Mouse (Mus musculus) intestine, embryonic 15.5 days (tissue): Measurements from ENCODE around the gene Gpatch11. TPM values are rescaled to one million over a fixed set of nuclear protein-coding genes. Genes with fewer than 3 reads are reported as not detected.

Source experiments
- ATAC-seq: fragments of 200-750 bp; cut with Nextera tagmentation; 2 replicates; pipeline ENCODE4 v1.8.0; 2017; ENCODE audit warnings: moderate TSS enrichment, moderate library complexity
- H3K27ac ChIP-seq: fragments of 300-500 bp; sonication (generic); 2 replicates; pipeline ENCODE4 v1.5.1; 2015; ENCODE audit warnings: mild to moderate bottlenecking, inconsistent platforms
- H3K27me3 ChIP-seq: fragments of 300-500 bp; sonication (generic); replicated peaks from 2 replicates; pipeline ENCODE4 v1.6.1; 2015; ENCODE audit warnings: inconsistent platforms
- H3K36me3 ChIP-seq: fragments of 300-500 bp; sonication (generic); 2 replicates; pipeline ENCODE4 v1.6.1; 2015; ENCODE audit warnings: inconsistent platforms
- H3K4me1 ChIP-seq: fragments of 300-500 bp; sonication (generic); replicated peaks from 2 replicates; pipeline ENCODE4 v1.6.1; 2015; ENCODE audit warnings: inconsistent platforms
- H3K4me2 ChIP-seq: fragments of 300-500 bp; sonication (generic); replicated peaks from 2 replicates; pipeline ENCODE4 v1.6.1; 2015; ENCODE audit warnings: mild to moderate bottlenecking, inconsistent platforms
- H3K4me3 ChIP-seq: fragments of 300-500 bp; sonication (generic); replicated peaks from 2 replicates; pipeline ENCODE4 v1.5.1; 2015; ENCODE audit warnings: inconsistent platforms
- H3K9ac ChIP-seq: fragments of 300-500 bp; sonication (generic); 2 replicates; pipeline ENCODE4 v1.6.1; 2015; ENCODE audit warnings: inconsistent platforms
- H3K9me3 ChIP-seq: fragments of 300-500 bp; sonication (generic); 2 replicates; pipeline ENCODE4 v1.6.1; 2016; ENCODE audit warnings: inconsistent platforms
- WGBS: fragments of 180-500 bp; shearing (Covaris S2); methylation state at CpG from one replicate; pipeline ENCODE4 v1.1.7; 2015; 5-methylcytosine and 5-hydroxymethylcytosine counted together
- polyA plus RNA-seq: library from polyadenylated mRNA; unstranded; fragments of >200 nt; fragmentation: Nextera tagmentation; extraction: Ambion mirVana; gene quantifications from 2 replicates; pipeline ENCODE4 v1.2.1, GENCODE M21; 2015

Gpatch11 gene
- polyA plus RNA-seq, 1 experiment from 2014 or later: 51.8 TPM

- Histone ChIP-seq H3K4me2 (no peak overlapping the region), H3K9me3 (no peaks in the 10 kb centered on the region), H3K9ac (no peak overlapping the region), H3K27ac (no peak overlapping the region), H3K4me1 (no peaks in the 10 kb centered on the region), H3K27me3 (no peaks in the 10 kb centered on the region), H3K36me3 (0 out of 2 replicates have a peak, but pooled peaks cover 3% of the 10 kb centered on the region), H3K4me3 (no peak overlapping the region)
- no peak for ATAC-seq
- WGBS: 88% methylated on average over 10 of the region's 10 CpGs
These were observed 20.9 kb downstream of the Gpatch11 start for GRCm38 (mm10) chr17:78856243-78856642.

DNA sequence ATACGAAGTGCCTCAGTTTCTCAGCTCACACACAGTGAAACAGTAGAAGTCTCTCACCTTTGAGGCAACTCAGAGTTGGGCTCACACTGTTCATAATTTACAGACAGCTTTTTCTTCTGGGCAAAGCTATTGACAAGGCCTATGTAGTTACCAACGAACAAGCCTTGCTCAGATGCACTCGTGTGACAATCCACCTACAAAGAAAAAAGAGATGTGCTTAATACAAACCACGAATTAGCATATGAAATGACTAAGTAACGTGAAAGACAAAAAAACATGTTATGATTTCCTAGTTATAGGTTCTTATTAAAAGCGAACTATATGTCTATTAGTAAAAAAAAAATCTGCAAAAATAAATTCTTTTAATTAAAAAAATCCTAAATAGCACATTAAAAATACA is 38.5 kb downstream of the Gpatch11 start:
- 93% methylated on average over 6 of the region's 6 CpGs for WGBS
- Histone ChIP-seq H3K9ac (no peak overlapping the region), H3K27me3 (no peaks in the 10 kb centered on the region), H3K9me3 (no peaks in the 10 kb centered on the region), H3K36me3 (0 out of 2 replicates have a peak, but pooled peaks cover 7% of the 10 kb centered on the region), H3K27ac (no peak overlapping the region), H3K4me2 (no peak overlapping the region), H3K4me3 (no peak overlapping the region), H3K4me1 (no peaks in the 10 kb centered on the region)
- ATAC-seq: no peak

GRCm38 (mm10) chr17:78881878-78882304 is 46.5 kb downstream of the Gpatch11 start:
- Histone ChIP-seq H3K27ac (peak overlapping the region; percentile 83), H3K4me3 (peak overlapping the region; percentile 60), H3K4me2 (peak overlapping the region; percentile 69), H3K9me3 (no peaks in the 10 kb centered on the region), H3K9ac (peak overlapping the region; percentile 79), H3K4me1 (no peaks in the 10 kb centered on the region; the same call in 1 of the 2 replicates), H3K27me3 (no peaks in the 10 kb centered on the region), H3K36me3 (0 out of 2 replicates have a peak, but pooled peaks cover 7% of the 10 kb centered on the region)
- 13% methylated on average over 5 of the region's 7 CpGs for WGBS
- peak; percentile 65 for ATAC-seq

- peak within 1 kb of the TSS; percentile 79 for H3K9ac ChIP-seq
- peak within 1 kb of the TSS; percentile 69 for H3K4me2 ChIP-seq
- no peaks in the 10 kb centered on the region; the same call in 1 of the 2 replicates for H3K4me1 ChIP-seq
- peak within 1 kb of the TSS; percentile 60 for H3K4me3 ChIP-seq
- H3K36me3 ChIP-seq: 0 out of 2 replicates have a peak, but pooled peaks cover 6% of the 10 kb centered on the region
- peak within 1 kb of the TSS; percentile 83 for H3K27ac ChIP-seq
- peak; percentile 100 for ATAC-seq
- no peaks in the 10 kb centered on the region for H3K9me3 ChIP-seq
- 2% methylated on average over 28 of the region's 28 CpGs for WGBS
- H3K27me3 ChIP-seq: no peaks in the 10 kb centered on the region
These were observed 47.2 kb downstream of the Gpatch11 start, which contains the start of gene Eif2ak2 for GRCm38 (mm10) chr17:78882401-78883112. Gene Eif2ak2 (minus strand): TSS chr17:78882573.

DNA sequence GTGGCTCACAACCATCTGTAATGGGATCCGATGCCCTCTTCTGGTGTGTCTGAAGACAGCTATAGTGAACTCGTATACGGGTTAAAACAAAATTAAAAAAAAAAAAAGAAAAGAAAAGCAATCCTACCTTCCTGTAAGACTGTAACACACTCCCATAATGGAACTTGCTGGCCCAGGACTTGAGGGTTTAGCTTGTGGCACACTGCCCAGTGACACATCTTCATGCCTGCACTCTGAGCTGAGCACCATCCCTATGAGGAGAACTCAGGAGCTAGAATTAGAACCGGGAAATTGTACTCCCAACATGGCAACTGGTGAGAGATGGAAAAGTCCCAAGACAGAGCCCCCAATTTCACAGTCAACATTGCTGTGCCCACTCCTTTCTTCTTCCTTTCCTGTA is 47.9 kb downstream of the Gpatch11 start:
- Histone ChIP-seq H3K4me1 (no peaks in the 10 kb centered on the region; the same call in 1 of the 2 replicates), H3K27me3 (no peaks in the 10 kb centered on the region), H3K9ac (no peak overlapping the region), H3K9me3 (no peaks in the 10 kb centered on the region), H3K36me3 (no peaks in the 10 kb centered on the region), H3K4me3 (no peak overlapping the region), H3K27ac (no peak overlapping the region), H3K4me2 (no peak overlapping the region)
- 92% methylated on average over 4 of the region's 4 CpGs for WGBS
- no peak for ATAC-seq

DNA sequence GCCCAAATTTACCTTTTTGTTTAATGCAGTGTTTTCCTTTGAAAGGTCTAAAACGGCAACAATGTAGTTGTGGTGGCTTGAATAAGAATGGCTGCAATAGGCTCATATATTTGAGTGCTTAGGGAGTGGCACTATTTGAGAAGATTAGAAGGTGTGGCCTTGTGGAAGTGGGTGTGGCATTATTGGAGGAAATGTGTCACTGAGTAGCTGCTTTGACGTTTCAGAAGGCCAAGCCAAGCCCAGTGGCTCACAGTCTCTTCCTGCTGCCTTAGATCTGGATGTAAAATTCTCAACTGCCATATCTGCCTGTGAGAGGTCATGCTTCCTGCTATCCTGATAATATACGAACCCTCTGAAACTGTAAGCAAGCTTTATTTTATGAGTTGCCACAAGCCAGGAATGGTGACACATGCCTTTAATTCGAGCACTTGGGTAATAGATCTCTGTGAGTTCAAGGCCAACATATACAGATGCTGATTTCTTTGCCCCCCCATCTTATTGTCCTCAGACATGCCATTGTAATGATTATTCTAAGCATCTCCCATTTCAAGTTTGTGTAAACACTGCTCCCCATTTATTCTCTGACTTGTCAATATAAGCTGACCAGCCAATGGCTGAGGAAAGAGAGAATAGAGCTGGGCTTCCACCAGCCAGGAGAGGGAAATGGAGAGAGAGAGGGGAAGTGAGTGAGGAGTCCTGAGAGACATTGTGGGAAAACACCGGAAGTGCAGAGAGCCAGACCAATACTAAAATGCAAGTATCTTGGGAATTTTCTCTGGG is 50.1 kb downstream of the Gpatch11 start:
- H3K27me3 ChIP-seq: no peaks in the 10 kb centered on the region
- H3K4me2 ChIP-seq: no peak overlapping the region
- H3K4me3 ChIP-seq: no peak overlapping the region
- no peak for ATAC-seq
- H3K4me1 ChIP-seq: no peaks in the 10 kb centered on the region; the same call in 1 of the 2 replicates
- 80% methylated on average over 5 of the region's 5 CpGs for WGBS
- no peaks in the 10 kb centered on the region for H3K36me3 ChIP-seq
- no peak overlapping the region for H3K27ac ChIP-seq
- no peak overlapping the region for H3K9ac ChIP-seq
- no peaks in the 10 kb centered on the region for H3K9me3 ChIP-seq

- H3K9me3 ChIP-seq: no peaks in the 10 kb centered on the region
- no peak for ATAC-seq
- no peak overlapping the region for H3K4me3 ChIP-seq
- H3K36me3 ChIP-seq: no peaks in the 10 kb centered on the region
- H3K27ac ChIP-seq: no peak overlapping the region
- no peak overlapping the region for H3K4me2 ChIP-seq
- H3K4me1 ChIP-seq: no peaks in the 10 kb centered on the region
- 77% methylated on average over 4 of the region's 4 CpGs for WGBS
- H3K27me3 ChIP-seq: no peaks in the 10 kb centered on the region
- H3K9ac ChIP-seq: no peak overlapping the region
These were observed 53.2 kb downstream of the Gpatch11 start for GRCm38 (mm10) chr17:78888554-78888953.

GRCm38 (mm10) chr17:78889184-78889583 is 53.8 kb downstream of the Gpatch11 start:
- Histone ChIP-seq H3K27ac (no peak overlapping the region), H3K27me3 (no peaks in the 10 kb centered on the region), H3K9ac (no peak overlapping the region), H3K9me3 (no peaks in the 10 kb centered on the region), H3K4me1 (no peaks in the 10 kb centered on the region), H3K4me3 (no peak overlapping the region), H3K4me2 (no peak overlapping the region), H3K36me3 (no peaks in the 10 kb centered on the region)
- WGBS: 43% methylated on average over 3 of the region's 3 CpGs
- ATAC-seq: no peak

GRCm38 (mm10) chr17:78891020-78891419 is 55.7 kb downstream of the Gpatch11 start:
- H3K4me3 ChIP-seq: no peak overlapping the region
- H3K9ac ChIP-seq: no peak overlapping the region
- no peak overlapping the region for H3K27ac ChIP-seq
- no peaks in the 10 kb centered on the region for H3K9me3 ChIP-seq
- no peaks in the 10 kb centered on the region for H3K27me3 ChIP-seq
- WGBS: 84% methylated on average over 9 of the region's 9 CpGs
- no peaks in the 10 kb centered on the region for H3K4me1 ChIP-seq
- no peaks in the 10 kb centered on the region for H3K36me3 ChIP-seq
- no peak overlapping the region for H3K4me2 ChIP-seq
- ATAC-seq: no peak

GRCm38 (mm10) chr17:78894991-78895390 is 59.6 kb downstream of the Gpatch11 start:
- no peaks in the 10 kb centered on the region for H3K27me3 ChIP-seq
- H3K4me3 ChIP-seq: no peak overlapping the region
- no peak overlapping the region for H3K27ac ChIP-seq
- ATAC-seq: peak; percentile 28; the same call in 1 of the 2 replicates
- H3K36me3 ChIP-seq: no peaks in the 10 kb centered on the region
- H3K4me1 ChIP-seq: no peaks in the 10 kb centered on the region
- H3K9ac ChIP-seq: no peak overlapping the region
- 75% methylated on average over 7 of the region's 7 CpGs for WGBS
- no peaks in the 10 kb centered on the region for H3K9me3 ChIP-seq
- no peak overlapping the region for H3K4me2 ChIP-seq

- no peaks in the 10 kb centered on the region for H3K36me3 ChIP-seq
- H3K9ac ChIP-seq: no peak overlapping the region
- no peak overlapping the region for H3K4me3 ChIP-seq
- no peaks in the 10 kb centered on the region for H3K4me1 ChIP-seq
- peak overlapping the region; percentile 47 for H3K4me2 ChIP-seq
- ATAC-seq: peak; percentile 66
- WGBS: 21% methylated on average over 8 of the region's 8 CpGs
- H3K27ac ChIP-seq: no peak overlapping the region
- H3K9me3 ChIP-seq: no peaks in the 10 kb centered on the region
- H3K27me3 ChIP-seq: no peaks in the 10 kb centered on the region
These were observed 60.0 kb downstream of the Gpatch11 start for GRCm38 (mm10) chr17:78895394-78895793.
